Mouse (Mus musculus) forebrain, postnatal 0 days (tissue): ENCODE data around the gene AC170998.1. TPM values are rescaled to one million over a fixed set of nuclear protein-coding genes. Genes with fewer than 3 reads are reported as not detected.

ENCODE experiments used
- ATAC-seq: fragments of 200-750 bp; cut with Nextera tagmentation; 2 replicates; pipeline ENCODE4 v1.8.0; 2017; ENCODE audit warnings: mild to moderate bottlenecking, moderate library complexity
- DNase-seq: peaks from one replicate; pipeline ENCODE4 v3.0.0-alpha.2; 2015
- H3K27ac ChIP-seq: fragments of 300-500 bp; sonication (generic); 2 replicates; pipeline ENCODE4 v1.5.1; 2014; ENCODE audit warnings: low read depth, mild to moderate bottlenecking, antibody characterized with exemption, low read length, moderate library complexity, mixed read lengths
- H3K27me3 ChIP-seq: fragments of 300-500 bp; sonication (generic); 2 replicates; pipeline ENCODE4 v1.6.1; 2014; ENCODE audit warnings: mild to moderate bottlenecking, low read length, mixed read lengths; ENCODE audit not compliant: insufficient read depth
- H3K36me3 ChIP-seq: fragments of 300-500 bp; sonication (generic); 2 replicates; pipeline ENCODE4 v1.6.1; 2014; ENCODE audit warnings: mild to moderate bottlenecking, moderate library complexity; ENCODE audit not compliant: insufficient read depth
- H3K4me1 ChIP-seq: fragments of 300-500 bp; sonication (generic); 2 replicates; pipeline ENCODE4 v1.6.1; 2014; ENCODE audit warnings: antibody characterized with exemption; ENCODE audit not compliant: insufficient read depth
- H3K4me2 ChIP-seq: fragments of 300-500 bp; sonication (generic); 2 replicates; pipeline ENCODE4 v1.6.1; 2014; ENCODE audit warnings: low read depth, mild to moderate bottlenecking, moderate library complexity
- H3K4me3 ChIP-seq: fragments of 300-500 bp; sonication (generic); 2 replicates; pipeline ENCODE4 v1.5.1; 2014; ENCODE audit warnings: low read depth, low read length, mixed read lengths
- H3K9ac ChIP-seq: fragments of 300-500 bp; sonication (generic); 2 replicates; pipeline ENCODE4 v1.6.1; 2014; ENCODE audit warnings: mild to moderate bottlenecking
- H3K9me3 ChIP-seq: fragments of 300-500 bp; sonication (generic); 2 replicates; pipeline ENCODE4 v1.6.1; 2016; ENCODE audit warnings: low read length
- CTCF ChIP-seq: sonication (generic); IDR thresholded peaks from 2 replicates; pipeline ENCODE4 v1.5.1; 2016; ENCODE audit warnings: antibody characterized with exemption, control low read depth, low read depth
- WGBS: fragments of 180-500 bp; shearing (Covaris S2); extraction: QIAGEN DNeasy Blood & Tissue Kit; methylation state at CpG from one replicate; pipeline ENCODE4 v1.1.7; 2014; 5-methylcytosine and 5-hydroxymethylcytosine counted together
- polyA plus RNA-seq: library from polyadenylated mRNA; unstranded; fragments of >200 nt; fragmentation: Nextera tagmentation; extraction: Ambion mirVana; gene quantifications from 2 replicates; pipeline ENCODE4 v1.2.1, GENCODE M21; 2015
- total RNA-seq: library from RNA; depleted of rRNA; stranded (reverse); fragments of >200 nt; gene quantifications from 2 replicates; pipeline ENCODE4 v1.2.3, GENCODE M21; 2014

AC170998.1 gene
- total and polyA plus RNA-seq, 2 experiments from 2014 or later = 1.7 to 5.6 TPM

DNA sequence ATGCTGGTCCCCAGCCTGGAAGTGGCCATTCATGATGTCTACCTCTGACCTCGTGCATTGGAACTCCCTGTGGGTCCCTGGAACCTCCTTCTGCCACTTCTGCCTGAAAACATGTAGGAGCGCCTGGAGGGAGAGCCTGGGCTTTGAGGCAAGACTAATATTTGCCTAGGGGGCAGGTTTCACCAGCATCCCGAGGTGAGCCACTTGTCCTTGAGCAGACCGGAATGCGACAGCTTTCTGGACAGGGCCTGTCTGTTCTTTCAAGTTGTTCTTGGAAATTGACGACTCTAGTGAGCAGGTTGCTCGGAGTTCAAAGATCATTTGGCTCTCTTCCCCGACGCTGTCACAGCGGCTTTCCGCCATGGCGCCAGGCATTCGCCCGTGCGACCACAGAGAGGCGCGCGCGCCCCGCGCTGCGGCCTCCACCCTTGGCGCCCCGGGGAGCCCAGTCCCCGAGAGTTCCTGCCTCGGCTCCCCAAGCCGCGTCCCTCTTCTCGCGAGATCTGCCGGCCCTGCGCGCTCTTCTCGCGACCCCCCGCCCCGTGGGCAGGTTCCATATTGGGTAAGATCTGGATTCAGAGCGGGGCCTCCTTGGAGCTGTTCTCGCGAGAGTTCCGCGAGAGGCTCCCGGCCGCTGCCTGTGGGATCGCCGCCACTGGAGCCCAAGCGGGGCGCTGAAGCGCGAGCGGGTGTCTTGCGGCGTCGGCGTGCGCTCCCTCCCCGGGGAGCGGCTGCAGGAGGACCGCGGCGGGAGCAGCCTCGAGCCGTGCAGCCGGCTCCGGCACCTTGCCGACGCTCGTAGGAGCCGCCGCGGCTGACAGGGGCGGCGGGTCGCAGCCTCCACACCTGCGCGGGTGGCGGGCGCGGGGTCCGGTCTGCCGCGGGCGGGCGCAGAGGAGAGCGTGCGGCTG lies 34.9 kb upstream of the AC170998.1 start, which contains the start of gene Mapk14:
Gene Mapk14, plus strand, starts transcription at position 554 of the 911 bp plus-strand sequence.
- ATAC-seq = peak; percentile 97

DNA sequence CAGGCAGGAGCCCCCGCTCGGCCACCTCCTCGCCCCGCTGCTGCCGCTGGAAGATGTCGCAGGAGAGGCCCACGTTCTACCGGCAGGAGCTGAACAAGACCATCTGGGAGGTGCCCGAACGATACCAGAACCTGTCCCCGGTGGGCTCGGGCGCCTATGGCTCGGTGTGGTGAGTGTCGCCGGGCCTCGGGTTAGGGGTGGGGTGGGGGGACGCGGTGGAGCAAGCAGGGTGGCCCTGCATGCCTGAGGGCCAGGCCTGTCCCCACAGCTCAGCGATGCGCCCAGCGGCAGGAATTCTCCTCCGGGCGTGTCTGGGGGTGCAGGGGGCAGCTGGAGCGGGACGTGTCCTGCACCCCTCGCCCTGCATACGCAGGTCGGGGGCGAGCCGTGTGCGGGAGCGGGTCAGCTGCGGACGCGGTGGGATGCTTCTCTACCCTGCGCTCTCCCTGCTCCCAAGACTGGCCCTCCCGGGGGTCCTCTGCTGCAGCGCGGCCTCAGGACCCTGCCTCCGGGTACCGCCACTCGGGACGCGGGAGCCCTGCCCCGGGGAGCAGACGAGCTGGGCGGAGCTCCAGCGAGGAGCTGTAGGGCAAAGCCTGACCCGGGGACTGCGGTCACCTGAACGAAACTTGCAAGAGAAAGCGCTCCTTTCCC lies 34.1 kb upstream of the AC170998.1 start:
- DNase-seq = peak; percentile 52
- no peak; the same call in 1 of the 2 replicates for TF ChIP-seq CTCF
- Histone ChIP-seq H3K27ac (peak overlapping the region; percentile 98), H3K36me3 (0 out of 2 replicates have a peak, but pooled peaks cover 3% of the 10 kb centered on the region), H3K9me3 (no peaks in the 10 kb centered on the region), H3K9ac (peak overlapping the region; percentile 92), H3K27me3 (no peaks in the 10 kb centered on the region), H3K4me3 (peak overlapping the region; percentile 92), H3K4me2 (peak overlapping the region; percentile 80), H3K4me1 (peaks cover 21% of the 10 kb centered on the region)
- peak; percentile 39 for ATAC-seq
- 5% methylated on average over 45 of the region's 53 CpGs for WGBS

More for the DNA sequence above, 34.9 kb upstream of the AC170998.1 start, which contains the start of gene Mapk14:
- Histone ChIP-seq H3K27ac (peak within 1 kb of the TSS; percentile 98), H3K36me3 (0 out of 2 replicates have a peak, but pooled peaks cover 3% of the 10 kb centered on the region), H3K4me2 (peak within 1 kb of the TSS; percentile 87), H3K9ac (peak within 1 kb of the TSS; percentile 92), H3K4me3 (peak within 1 kb of the TSS; percentile 92), H3K27me3 (no peaks in the 10 kb centered on the region), H3K9me3 (no peaks in the 10 kb centered on the region), H3K4me1 (peaks cover 16% of the 10 kb centered on the region)
- WGBS = under 1% methylated on average over 67 of the region's 86 CpGs
- peak; percentile 100 for DNase-seq
- TF ChIP-seq CTCF = peak; percentile 74

DNA sequence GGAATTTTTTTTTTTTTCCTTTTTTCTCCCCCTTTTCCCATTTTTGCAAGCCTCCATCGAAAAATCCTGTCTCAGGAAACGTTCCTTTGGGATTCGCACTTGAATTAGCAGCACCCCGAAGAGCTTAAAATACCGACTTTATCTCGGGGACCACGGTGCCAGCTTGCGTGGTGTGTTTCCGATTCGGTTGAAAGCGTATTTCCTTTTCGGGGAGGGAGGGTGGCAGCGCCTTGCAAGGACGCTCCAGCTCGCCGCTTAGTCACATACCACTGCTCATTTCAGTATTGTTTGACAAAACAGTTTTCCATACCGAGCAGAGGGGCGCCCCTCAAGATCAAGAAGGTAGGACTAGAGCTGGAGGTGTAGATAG lies 33.6 kb upstream of the AC170998.1 start:
- WGBS = under 1% methylated on average over 18 of the region's 18 CpGs

DNA sequence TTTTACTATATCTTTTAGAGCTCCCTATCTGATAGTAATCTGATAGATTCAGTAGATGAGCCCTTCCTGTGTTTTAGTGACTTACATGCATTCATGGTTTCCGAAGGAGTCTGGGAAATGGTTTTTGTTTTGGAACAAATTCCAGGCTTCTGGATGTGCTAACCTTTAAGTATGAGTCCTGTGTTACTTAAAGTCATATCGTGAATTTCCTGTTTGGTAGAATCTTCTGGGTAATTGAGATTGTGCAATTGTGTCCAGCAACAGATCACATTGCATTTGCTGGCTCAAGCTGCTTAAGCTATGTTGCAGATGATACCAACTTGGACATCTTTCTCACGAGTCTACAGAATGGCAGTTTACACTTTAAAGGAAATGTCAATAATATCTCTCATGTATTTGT lies 32.8 kb upstream of the AC170998.1 start:
- ATAC-seq (no peak), DNase-seq (no peak)
- H3K27ac ChIP-seq = no peak overlapping the region
- no peaks in the 10 kb centered on the region for H3K27me3 ChIP-seq
- TF ChIP-seq CTCF = no peak
- 0 out of 2 replicates have a peak, but pooled peaks cover 3% of the 10 kb centered on the region for H3K36me3 ChIP-seq
- H3K4me2 ChIP-seq = peak overlapping the region; percentile 80
- no peak overlapping the region for H3K9ac ChIP-seq
- H3K4me3 ChIP-seq = peak overlapping the region; percentile 92
- H3K9me3 ChIP-seq = no peaks in the 10 kb centered on the region
- WGBS = 32% methylated on average over 3 of the region's 3 CpGs
- peaks cover 34% of the 10 kb centered on the region for H3K4me1 ChIP-seq

More for the DNA sequence above, 33.6 kb upstream of the AC170998.1 start:
- H3K36me3 ChIP-seq = 0 out of 2 replicates have a peak, but pooled peaks cover 3% of the 10 kb centered on the region
- H3K4me1 ChIP-seq = peaks cover 26% of the 10 kb centered on the region
- ATAC-seq (no peak), DNase-seq (peak; percentile 58)
- peak overlapping the region; percentile 80 for H3K4me2 ChIP-seq
- H3K27ac ChIP-seq = peak overlapping the region; percentile 98
- TF ChIP-seq CTCF = no peak
- H3K9me3 ChIP-seq = no peaks in the 10 kb centered on the region
- H3K9ac ChIP-seq = peak overlapping the region; percentile 92
- no peaks in the 10 kb centered on the region for H3K27me3 ChIP-seq
- peak overlapping the region; percentile 92 for H3K4me3 ChIP-seq

DNA sequence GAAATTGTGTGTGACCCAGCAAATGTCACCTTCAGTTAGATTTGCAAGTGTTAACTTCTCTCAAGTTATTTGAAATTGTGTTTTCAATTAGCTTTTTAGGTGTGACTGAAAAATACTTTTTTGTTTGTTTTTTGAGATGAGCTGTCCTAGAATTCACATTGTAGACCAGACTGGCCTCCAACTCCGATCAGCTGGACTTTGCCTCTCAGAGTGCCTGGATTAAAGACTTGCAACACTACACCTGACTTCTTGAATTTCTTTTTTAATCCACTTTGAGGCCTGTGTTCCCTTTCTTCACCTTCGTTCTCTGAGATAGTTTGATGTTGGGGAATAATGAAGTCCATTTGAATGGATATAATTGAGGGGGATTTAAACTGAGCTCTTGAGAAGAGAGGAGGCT lies 31.8 kb upstream of the AC170998.1 start:
- ATAC-seq (no peak), DNase-seq (no peak)
- H3K27me3 ChIP-seq = no peaks in the 10 kb centered on the region
- H3K9me3 ChIP-seq = no peaks in the 10 kb centered on the region
- 43% methylated on average over 2 of the region's 2 CpGs for WGBS
- no peak for TF ChIP-seq CTCF
- 0 out of 2 replicates have a peak, but pooled peaks cover 3% of the 10 kb centered on the region for H3K36me3 ChIP-seq
- no peak overlapping the region for H3K4me3 ChIP-seq
- peaks cover 37% of the 10 kb centered on the region for H3K4me1 ChIP-seq
- H3K9ac ChIP-seq = no peak overlapping the region
- H3K4me2 ChIP-seq = no peak overlapping the region
- no peak overlapping the region for H3K27ac ChIP-seq

DNA sequence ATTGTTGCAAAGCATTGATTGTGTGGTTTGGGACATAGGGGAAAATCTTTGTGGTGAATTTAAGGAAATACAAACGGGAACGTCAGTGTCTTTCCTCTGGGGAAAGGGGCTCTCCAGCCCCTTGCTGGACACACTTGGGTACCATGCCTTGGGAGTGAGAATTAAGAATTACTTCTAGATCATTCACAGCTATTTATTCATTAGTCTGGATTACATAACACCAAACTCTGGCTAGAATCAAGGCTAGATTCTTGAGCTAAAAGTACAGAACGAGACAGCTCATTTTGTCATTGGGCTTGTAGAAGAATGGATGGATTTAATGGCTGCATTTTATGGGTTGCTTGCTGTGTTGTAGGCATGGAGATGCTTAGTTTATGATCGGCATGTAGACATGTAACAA lies 31.1 kb upstream of the AC170998.1 start:
- H3K4me1 ChIP-seq = peaks cover 35% of the 10 kb centered on the region

More for the DNA sequence above, 31.1 kb upstream of the AC170998.1 start:
- no peak for DNase-seq
- H3K27ac ChIP-seq = no peak overlapping the region
- 0 out of 2 replicates have a peak, but pooled peaks cover 3% of the 10 kb centered on the region for H3K36me3 ChIP-seq
- ATAC-seq = no peak
- WGBS = 73% methylated on average over 4 of the region's 4 CpGs
- no peak overlapping the region for H3K4me2 ChIP-seq
- H3K4me3 ChIP-seq = no peak overlapping the region
- H3K9ac ChIP-seq = no peak overlapping the region
- no peaks in the 10 kb centered on the region for H3K9me3 ChIP-seq
- TF ChIP-seq CTCF = no peak
- H3K27me3 ChIP-seq = no peaks in the 10 kb centered on the region
